Mouse (Mus musculus) heart, adult 18-20 months (tissue): ENCODE results near the gene Pdgfra. TPM values are rescaled to one million over a fixed set of nuclear protein-coding genes. Genes with fewer than 3 reads are reported as not detected.

ENCODE experiments used
- DNase-seq, 2 experiments: peaks; one replicate each; pipeline ENCODE4 v3.0.0; 2021 to 2022; ENCODE audit warnings: mixed read lengths in 1 of 2
- microRNA-seq, 2 experiments: library from miRNA; unstranded; fragments of <30 nt; microRNA quantifications; one replicate each; pipeline ENCODE4 v1.2.0; 2022
- total RNA-seq, 2 experiments: library from RNA; stranded (reverse); gene quantifications; 2 replicates each; pipeline ENCODE4 v1.2.3; 2021

Gene Pdgfra
- total RNA-seq, 2 experiments from 2014 or later, result 20.5 to 23.7 TPM

DNA sequence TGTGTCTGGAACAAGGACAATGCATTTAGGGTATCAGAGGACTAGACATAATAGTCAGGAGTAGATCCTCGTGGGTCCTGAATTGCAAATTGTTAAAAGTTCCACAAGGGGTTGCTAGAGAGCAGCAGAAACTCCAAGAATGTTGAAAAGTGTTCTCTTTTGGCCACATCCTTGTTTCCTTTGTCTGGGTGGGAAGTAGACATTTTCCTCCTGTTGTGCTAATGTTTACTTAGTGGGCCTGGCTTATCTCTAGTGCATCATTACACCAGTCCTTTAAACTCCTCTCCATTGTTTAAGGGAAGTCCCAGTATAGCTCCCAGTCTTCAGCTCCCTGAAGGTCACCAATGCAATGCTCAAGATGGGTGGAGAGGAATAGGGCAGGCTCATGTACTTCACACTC is 57.9 kb downstream of the Pdgfra start:
- no peak for DNase-seq

- DNase-seq, result no peak
Measured at GRCm38 (mm10) chr5:75214520-75214919, 62.4 kb downstream of the Pdgfra start.

DNA sequence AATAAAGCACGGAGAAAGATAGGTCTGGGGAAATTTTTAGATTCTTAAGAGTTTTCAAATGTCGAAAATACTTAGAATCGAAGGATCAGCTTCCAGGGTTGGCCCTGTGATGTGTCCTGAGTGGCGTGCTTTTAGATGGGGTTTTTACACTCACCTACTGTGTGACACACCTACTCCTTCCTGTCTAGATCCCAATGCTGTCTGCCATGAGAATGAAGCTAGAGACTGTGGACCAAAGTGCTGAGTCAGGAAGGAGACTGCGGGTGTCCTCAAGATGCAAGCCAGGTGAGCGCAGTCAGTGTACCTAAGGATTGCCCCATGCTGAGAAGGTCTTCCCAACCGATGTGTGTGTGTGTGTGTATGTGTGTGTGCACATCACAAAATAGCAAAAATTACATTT is 62.8 kb downstream of the Pdgfra start:
- no peak for DNase-seq

DNA sequence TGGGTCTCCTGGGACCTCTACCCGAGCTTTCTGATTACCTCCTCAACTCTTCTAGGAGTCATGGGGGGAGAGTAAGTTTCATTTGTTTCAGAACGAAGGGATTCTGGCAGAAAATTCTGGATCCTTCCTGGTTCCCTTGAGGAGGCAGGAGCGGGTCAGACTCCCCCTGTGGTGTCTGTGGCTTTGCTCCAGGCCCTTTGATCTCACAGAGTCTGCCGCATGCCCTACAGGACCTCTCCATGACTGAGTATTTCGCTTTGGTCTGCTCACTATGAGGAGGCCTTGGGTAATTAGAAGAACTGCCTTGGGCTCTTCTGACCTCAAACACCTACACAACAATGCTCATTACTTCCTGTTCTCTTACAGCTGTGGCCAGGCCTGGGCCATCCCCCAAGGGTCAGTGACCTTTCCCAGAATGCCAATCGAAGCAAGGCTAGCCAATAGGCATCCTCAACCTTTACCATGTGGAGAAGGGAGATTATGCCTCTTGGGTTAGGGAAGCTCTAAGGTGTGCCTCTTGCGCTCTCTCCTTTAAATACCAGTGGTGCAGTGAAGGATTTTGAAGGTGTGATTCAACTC is 63.7 kb downstream of the Pdgfra start:
- DNase-seq, result no peak

- no peak for DNase-seq
Measured at GRCm38 (mm10) chr5:75221610-75222009, 69.5 kb downstream of the Pdgfra start.

DNA sequence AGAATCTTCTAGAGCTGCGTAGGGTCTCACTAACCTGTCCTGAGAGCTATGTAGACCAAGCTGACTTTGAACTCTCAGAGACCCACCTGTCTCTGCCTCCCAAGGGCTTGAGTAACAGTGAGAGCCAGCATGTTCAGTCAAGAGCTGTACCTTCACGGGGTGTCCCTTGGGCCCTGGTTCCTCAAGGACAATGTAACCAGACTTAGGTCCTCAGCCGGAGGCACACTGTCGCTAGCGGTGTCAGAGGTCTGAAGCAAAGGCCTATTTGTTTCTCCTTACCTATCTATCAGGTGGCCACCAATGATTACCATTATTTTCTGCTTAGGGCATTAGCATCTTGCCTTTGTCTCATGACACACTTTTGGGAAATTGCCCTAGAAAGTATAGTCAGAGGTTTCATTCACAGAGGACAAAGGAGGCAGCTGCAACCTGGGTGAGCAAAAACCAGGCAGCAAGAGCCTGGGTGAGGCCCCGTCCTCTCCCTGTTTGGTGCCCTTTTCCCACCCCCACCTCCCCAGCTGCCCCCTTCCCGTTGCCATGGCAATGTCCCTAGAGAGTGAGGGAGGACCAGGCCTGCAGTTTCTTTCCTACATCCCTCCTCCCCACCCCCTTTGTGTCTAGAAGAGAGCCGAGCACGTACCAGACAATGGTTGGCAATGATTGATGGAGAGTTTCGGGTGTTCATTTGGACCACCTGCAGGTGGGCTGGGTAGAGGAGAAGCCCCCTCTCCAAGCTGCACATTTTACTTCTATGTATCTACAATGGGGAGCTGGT is 70.6 kb downstream of the Pdgfra start:
- DNase-seq, result no peak

DNA sequence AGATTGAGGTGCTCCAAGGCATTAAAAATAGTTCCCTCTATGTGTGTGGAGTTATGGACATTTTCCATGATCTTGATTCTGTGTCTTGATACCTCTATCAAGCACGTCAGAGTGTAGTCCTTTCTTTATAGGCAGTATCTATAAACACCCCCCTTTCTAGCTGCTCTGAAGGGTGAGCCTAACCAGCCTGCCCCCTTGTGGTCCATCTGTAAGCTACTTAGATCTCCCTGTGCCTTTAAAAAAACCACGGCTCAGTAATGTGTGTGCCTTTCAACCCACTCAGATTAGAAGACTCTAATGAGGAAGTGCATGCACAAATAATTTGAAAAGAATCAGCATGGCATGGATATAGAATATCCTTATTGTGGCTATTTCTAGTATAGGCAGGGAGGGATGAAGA is 86.3 kb downstream of the Pdgfra start:
- no peak for DNase-seq

DNA sequence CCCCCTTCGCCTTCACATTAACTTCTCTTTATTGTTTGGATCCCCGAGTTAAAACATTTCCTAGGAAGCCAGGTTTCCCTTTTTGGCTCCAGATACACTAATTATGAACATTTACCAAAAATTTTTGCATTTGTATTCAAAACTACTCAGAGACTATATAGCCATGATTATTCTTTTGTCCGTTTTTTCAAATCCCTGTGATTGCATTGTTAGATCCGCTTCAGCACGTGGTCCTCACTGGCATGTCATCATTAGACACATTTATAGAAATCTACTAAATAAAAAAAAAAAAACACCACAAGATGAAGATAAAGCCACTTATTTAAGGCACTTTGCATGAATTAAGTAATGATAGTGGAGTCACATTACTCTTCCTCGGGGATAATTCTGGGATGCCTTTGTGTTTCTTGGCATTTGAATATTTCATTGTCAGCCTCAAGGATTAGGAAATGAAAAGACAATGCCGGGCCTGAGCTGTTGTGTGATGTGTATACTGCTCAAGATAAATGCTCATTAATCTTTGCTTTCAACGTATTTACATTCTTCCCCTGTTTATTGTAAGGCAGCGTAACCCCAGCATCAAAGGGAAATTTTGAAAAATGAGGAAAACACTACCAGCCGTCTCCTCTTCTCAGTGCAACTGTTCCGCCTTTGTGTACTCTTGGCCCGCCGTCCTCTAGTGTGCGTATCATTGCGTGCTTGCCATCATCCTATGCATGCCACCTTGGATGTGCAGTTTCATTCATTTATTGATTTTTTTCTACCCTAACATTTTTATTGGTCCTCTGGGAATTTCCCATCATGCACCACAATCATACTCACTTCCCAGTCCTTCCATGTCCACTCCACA is 87.1 kb downstream of the Pdgfra start:
- DNase-seq, result no peak

DNA sequence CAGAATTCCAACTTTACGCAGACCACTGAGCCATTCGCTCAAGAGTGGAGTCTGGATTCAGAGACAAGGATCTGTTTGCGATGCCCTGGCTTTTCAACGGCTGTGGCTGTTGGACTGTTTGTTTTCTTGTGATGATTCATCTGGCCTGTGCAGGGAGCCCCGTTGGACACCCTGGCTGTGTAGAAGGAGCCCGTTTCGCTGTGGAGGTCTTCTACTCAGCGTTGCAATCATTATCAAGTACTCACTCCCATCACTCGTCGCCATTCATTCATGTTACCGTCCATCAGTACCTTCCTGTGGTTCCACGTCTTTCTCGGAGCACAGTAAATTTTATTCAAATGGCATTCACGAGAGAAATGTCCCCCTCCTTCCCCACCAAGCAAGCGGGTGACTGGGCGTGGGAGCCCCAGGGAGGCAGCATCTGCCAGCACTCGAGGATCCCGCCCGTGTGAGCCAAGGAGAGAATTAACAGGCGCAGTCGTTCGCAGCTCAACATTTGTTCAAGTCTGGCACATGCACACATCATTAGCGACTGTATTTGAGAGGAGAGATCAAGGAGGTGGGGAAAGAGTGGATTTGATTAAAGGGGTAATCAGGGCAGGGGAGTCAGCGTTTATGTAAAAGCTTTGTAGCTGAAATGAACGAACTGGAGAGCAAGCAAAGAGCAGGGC is 95.1 kb downstream of the Pdgfra start:
- no peak for DNase-seq

Small RNAs within 50 kb of the gene (microRNA-seq; reads per million reads assigned to microRNA genes)
- gene Mir7025, result 0.54 to 1.9 reads per million in 2 experiments

Other genes starting within 250 kb of the Pdgfra start
- 10 to 100 TPM; 16.7 to 17.0 TPM for gene Chic2, start 107.5 kb upstream of the Pdgfra start, total RNA-seq
- gene Gsx2, start 76.7 kb upstream of the Pdgfra start, total RNA-seq, result not detected